Mouse (Mus musculus): ENCODE results near the gene Gm39566.

DNA sequence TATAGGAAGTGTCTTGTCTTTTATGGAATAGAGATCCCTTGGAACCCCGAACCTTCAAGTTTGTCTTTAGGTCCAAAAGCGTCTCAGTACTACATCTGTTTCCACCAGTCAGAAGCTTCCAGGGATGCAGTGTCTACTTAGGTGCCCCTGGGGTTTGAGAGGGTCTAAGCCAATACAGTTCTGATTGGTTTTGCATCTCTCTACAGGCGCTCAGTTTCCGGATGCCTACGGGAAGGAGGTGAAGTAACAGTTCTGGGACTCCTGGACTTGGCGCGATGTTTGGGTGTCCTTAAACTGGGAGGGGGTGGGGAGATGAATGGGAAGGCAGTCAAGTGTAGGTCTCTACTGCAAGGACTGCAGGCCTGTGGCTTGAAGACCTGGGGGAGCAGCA, 23.6 kb upstream of the Gm39566 start:
- TF ChIP-seq CEBPB (IDR thresholded peaks at IDR 0.05; ENCODE audit: insufficient read depth, poor library complexity, severe bottlenecking) (no peak), E2F4 (IDR thresholded peaks at IDR 0.05; ENCODE audit: insufficient read depth) (no peak), REST (IDR thresholded peaks at IDR 0.05; ENCODE audit: insufficient read depth, insufficient read length) (no peak), POLR2A (IDR thresholded peaks at IDR 0.05; ENCODE audit: insufficient read length, low read depth) (no peak), MYOG (IDR thresholded peaks at IDR 0.05; ENCODE audit: control insufficient read depth in 1 of 3, insufficient read depth in 1 of 3, insufficient read length in 2 of 3, low read depth in 2 of 3) (no peak), TCF12 (IDR thresholded peaks at IDR 0.05; ENCODE audit: insufficient read depth, poor library complexity, severe bottlenecking) (no peak), USF1 (IDR thresholded peaks at IDR 0.05; ENCODE audit: low read depth) (no peak), POLR2AphosphoS2 (IDR thresholded peaks at IDR 0.05; ENCODE audit: insufficient read length, low read depth) (no peak), MAX (IDR thresholded peaks at IDR 0.05; ENCODE audit: low read depth) (no peak), SRF (IDR thresholded peaks at IDR 0.05; ENCODE audit: control insufficient read depth, insufficient read length, low read depth) (no peak), MYOD1 (IDR thresholded peaks at IDR 0.05; ENCODE audit: control insufficient read depth in 1 of 3, insufficient read length in 2 of 3, low read depth in 2 of 3) (no peak)
